11 mouse cellular contexts compared by ENCODE assay signal in the genomic region with DNA sequence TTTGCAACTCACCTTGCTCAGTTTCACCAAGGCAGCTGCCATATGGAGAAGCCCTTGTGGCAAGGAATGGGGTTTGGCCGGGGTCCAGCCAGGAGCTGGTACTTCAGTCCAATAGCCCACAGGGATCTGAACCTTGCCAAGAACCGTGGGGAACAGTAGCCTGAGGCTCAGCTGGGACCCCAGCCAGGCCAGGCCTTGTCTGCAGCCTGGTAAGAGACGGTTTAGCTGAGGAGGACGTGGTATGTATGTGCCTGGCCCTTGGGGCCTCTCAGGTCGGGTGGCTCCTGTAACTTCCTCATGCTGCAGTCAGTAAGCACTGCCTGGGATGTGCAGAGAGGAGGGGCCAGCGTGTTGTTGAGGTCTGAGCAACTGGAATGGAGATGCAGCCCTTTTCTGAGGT. TPM values are rescaled to one million over a fixed set of nuclear protein-coding genes. Genes with fewer than 3 reads are reported as not detected.
A peak's percentile ranks its signal among the peaks of the same experiment; 100 is the strongest.
DNase-seq lines count a peak whose midpoint lies in the region; ATAC-seq and TF ChIP-seq lines count a peak whose summit lies in the region.
"Had no signal": no experiment of that assay in that cellular context is flagged by ENCODE, and none has a peak within 500 bp of the region (broad histone marks: within the 10 kb centered on the region; RNA-seq: fewer than 3 reads in every experiment).

No protein-coding gene starts in this region.

- H3K4me3 ChIP-seq in forebrain, embryonic 15.5 days = no peak overlapping the region
- H3K4me3 ChIP-seq in forebrain, embryonic 10.5 days = no peak overlapping the region
- no peak overlapping the region for H3K4me3 ChIP-seq in midbrain, postnatal 0 days (ENCODE audit: low read depth, low read length)
- H3K4me3 ChIP-seq in midbrain, embryonic 10.5 days = no peak overlapping the region
- H3K4me3 ChIP-seq in embryonic facial prominence, embryonic 15.5 days (replicated peaks) = no peak overlapping the region
- H3K4me3 ChIP-seq in neural tube, embryonic 15.5 days (replicated peaks) = no peak overlapping the region

- ATAC-seq in forebrain, embryonic 15.5 days (replicated peaks) = peak; percentile 71
- ATAC-seq in midbrain, postnatal 0 days (ENCODE audit: low FRiP score) = no peak
- ATAC-seq in embryonic facial prominence, embryonic 15.5 days (ENCODE audit: insufficient number of reproducible peaks, low FRiP score, low TSS enrichment, low read depth) = peak; percentile 61; the same call in 1 of the 2 replicates
- peak; percentile 41; the same call in 1 of the 2 replicates for ATAC-seq in neural tube, embryonic 15.5 days (ENCODE audit: low FRiP score)

- no peak for TF ChIP-seq CTCF in midbrain, postnatal 0 days (IDR thresholded peaks at IDR 0.05)

- peak overlapping the region; percentile 27; the same call in 1 of the 2 replicates for H3K27ac ChIP-seq in forebrain, embryonic 15.5 days (replicated peaks)
- no peak overlapping the region for H3K27ac ChIP-seq in forebrain, embryonic 10.5 days
- H3K27ac ChIP-seq in midbrain, postnatal 0 days (ENCODE audit: low read depth, low read length) = no peak overlapping the region
- no peak overlapping the region; the same call in 1 of the 2 replicates for H3K27ac ChIP-seq in midbrain, embryonic 10.5 days (replicated peaks)
- no peak overlapping the region for H3K27ac ChIP-seq in embryonic facial prominence, embryonic 15.5 days (replicated peaks)
- H3K27ac ChIP-seq in neural tube, embryonic 15.5 days (replicated peaks) = no peak overlapping the region
- H3K27ac ChIP-seq: liver, embryonic 14.5 days had no signal

- peaks cover 16% of the 10 kb centered on the region for H3K4me1 ChIP-seq in forebrain, embryonic 15.5 days
- H3K4me1 ChIP-seq in forebrain, embryonic 10.5 days = 0 out of 2 replicates have a peak, but pooled peaks cover 6% of the 10 kb centered on the region
- no peaks in the 10 kb centered on the region for H3K4me1 ChIP-seq in midbrain, postnatal 0 days (ENCODE audit: insufficient read depth, low read length)
- no peaks in the 10 kb centered on the region for H3K4me1 ChIP-seq in midbrain, embryonic 10.5 days
- H3K4me1 ChIP-seq in embryonic facial prominence, embryonic 15.5 days = peaks cover 18% of the 10 kb centered on the region
- peaks cover 9% of the 10 kb centered on the region for H3K4me1 ChIP-seq in neural tube, embryonic 15.5 days

- DNase-seq in forebrain, embryonic 10.5 days (ENCODE audit: extremely low spot score, low spot score) = no peak
- DNase-seq in midbrain, postnatal 0 days (ENCODE audit: low spot score) = peak; percentile 72
- DNase-seq in midbrain, embryonic 10.5 days (ENCODE audit: low spot score) = no peak
- DNase-seq in gastrocnemius, adult 18-20 months (ENCODE audit: low spot score) = no peak
- DNase-seq in adrenal gland, adult 18-20 months (ENCODE audit: low spot score in 2 of 2) = no peak
- DNase-seq: kidney, adult 11 months; thymus, postnatal 25 days had no signal

- no peaks in the 10 kb centered on the region for H3K36me3 ChIP-seq in forebrain, embryonic 15.5 days
- no peaks in the 10 kb centered on the region for H3K36me3 ChIP-seq in forebrain, embryonic 10.5 days (replicated peaks)
- H3K36me3 ChIP-seq in midbrain, postnatal 0 days (ENCODE audit: insufficient read depth, low read length) = no peaks in the 10 kb centered on the region
- H3K36me3 ChIP-seq in midbrain, embryonic 10.5 days = no peaks in the 10 kb centered on the region
- H3K36me3 ChIP-seq in embryonic facial prominence, embryonic 15.5 days = no peaks in the 10 kb centered on the region
- no peaks in the 10 kb centered on the region for H3K36me3 ChIP-seq in neural tube, embryonic 15.5 days

- no peaks in the 10 kb centered on the region for H3K27me3 ChIP-seq in forebrain, embryonic 15.5 days
- no peaks in the 10 kb centered on the region for H3K27me3 ChIP-seq in forebrain, embryonic 10.5 days (ENCODE audit: poor library complexity, severe bottlenecking)
- no peaks in the 10 kb centered on the region for H3K27me3 ChIP-seq in midbrain, postnatal 0 days (ENCODE audit: insufficient read depth, low read length)
- no peaks in the 10 kb centered on the region for H3K27me3 ChIP-seq in midbrain, embryonic 10.5 days (ENCODE audit: low read depth, poor library complexity, severe bottlenecking)
- H3K27me3 ChIP-seq in embryonic facial prominence, embryonic 15.5 days = no peaks in the 10 kb centered on the region
- no peaks in the 10 kb centered on the region for H3K27me3 ChIP-seq in neural tube, embryonic 15.5 days (replicated peaks)

- H3K9ac ChIP-seq in forebrain, embryonic 15.5 days (replicated peaks) = no peak overlapping the region
- no peak overlapping the region for H3K9ac ChIP-seq in midbrain, postnatal 0 days (replicated peaks; ENCODE audit: low read length, poor library complexity, severe bottlenecking)
- no peak overlapping the region for H3K9ac ChIP-seq in embryonic facial prominence, embryonic 15.5 days
- no peak overlapping the region for H3K9ac ChIP-seq in neural tube, embryonic 15.5 days (replicated peaks)
- H3K9ac ChIP-seq: liver, embryonic 14.5 days had no signal

- H3K4me2 ChIP-seq in forebrain, embryonic 15.5 days (replicated peaks) = no peak overlapping the region
- H3K4me2 ChIP-seq in midbrain, postnatal 0 days (ENCODE audit: low read depth, low read length, poor library complexity, severe bottlenecking) = no peak overlapping the region
- H3K4me2 ChIP-seq in embryonic facial prominence, embryonic 15.5 days (replicated peaks) = no peak overlapping the region
- H3K4me2 ChIP-seq in neural tube, embryonic 15.5 days = no peak overlapping the region

- no peaks in the 10 kb centered on the region for H3K9me3 ChIP-seq in forebrain, embryonic 15.5 days
- peaks cover 1% of the 10 kb centered on the region; the same call in 1 of the 2 replicates for H3K9me3 ChIP-seq in forebrain, embryonic 10.5 days
- H3K9me3 ChIP-seq in midbrain, postnatal 0 days (ENCODE audit: low read length) = no peaks in the 10 kb centered on the region
- H3K9me3 ChIP-seq in midbrain, embryonic 10.5 days (replicated peaks) = peaks cover 4% of the 10 kb centered on the region; the same call in 1 of the 2 replicates
- H3K9me3 ChIP-seq in embryonic facial prominence, embryonic 15.5 days (replicated peaks) = no peaks in the 10 kb centered on the region
- H3K9me3 ChIP-seq in neural tube, embryonic 15.5 days (replicated peaks) = no peaks in the 10 kb centered on the region

- WGBS in forebrain, embryonic 15.5 days = 36% methylated on average over 6 of the region's 6 CpGs
- 76% methylated on average over 6 of the region's 6 CpGs for WGBS in forebrain, embryonic 10.5 days
- WGBS in midbrain, postnatal 0 days = 59% methylated on average over 6 of the region's 6 CpGs
- WGBS in midbrain, embryonic 10.5 days = 81% methylated on average over 6 of the region's 6 CpGs
- 25% methylated on average over 6 of the region's 6 CpGs for WGBS in embryonic facial prominence, embryonic 15.5 days
- WGBS in neural tube, embryonic 15.5 days = 54% methylated on average over 6 of the region's 6 CpGs

RNA-seq across cellular contexts. Expression of gene Map10, which starts 27.8 kb away (rescaled TPM):
- polyA plus RNA-seq in forebrain, embryonic 15.5 days (2015; fragmentation: Nextera tagmentation; extraction: Ambion mirVana) = 10.3 and 11.5 TPM in 2 replicates
- 6.7 and 7.6 TPM in 2 replicates for polyA plus RNA-seq in forebrain, embryonic 10.5 days (2016; fragmentation: Nextera tagmentation; extraction: Ambion mirVana)
- 11.0 and 11.6 TPM in 2 replicates for total RNA-seq in midbrain, postnatal 0 days (2014; rRNA removed)
- polyA plus RNA-seq in midbrain, postnatal 0 days (2015; fragmentation: Nextera tagmentation; extraction: Ambion mirVana) = 5.8 and 6.9 TPM in 2 replicates
- 7.8 and 8.0 TPM in 2 replicates for polyA plus RNA-seq in midbrain, embryonic 10.5 days (2016; fragmentation: Nextera tagmentation; extraction: Ambion mirVana)
- polyA plus RNA-seq in embryonic facial prominence, embryonic 15.5 days (2015; fragmentation: Nextera tagmentation; extraction: Ambion mirVana) = 5.7 and 6.9 TPM in 2 replicates
- 6.5 and 6.6 TPM in 2 replicates for polyA plus RNA-seq in neural tube, embryonic 15.5 days (2015; fragmentation: Nextera tagmentation; extraction: Ambion mirVana)
- total RNA-seq in gastrocnemius, adult 18-20 months (2021) = 1 to 10 TPM; 2.0 to 2.6 TPM
- 1 to 10 TPM; 2.9 to 3.2 TPM for total RNA-seq in adrenal gland, adult 18-20 months (2021)
